Mouse (Mus musculus): ENCODE results near the gene Tas2r103. TPM values are rescaled to one million over a fixed set of nuclear protein-coding genes. Genes with fewer than 3 reads are reported as not detected.

Tas2r103 gene
- total RNA-seq (2017): not detected in 2 replicates

DNA sequence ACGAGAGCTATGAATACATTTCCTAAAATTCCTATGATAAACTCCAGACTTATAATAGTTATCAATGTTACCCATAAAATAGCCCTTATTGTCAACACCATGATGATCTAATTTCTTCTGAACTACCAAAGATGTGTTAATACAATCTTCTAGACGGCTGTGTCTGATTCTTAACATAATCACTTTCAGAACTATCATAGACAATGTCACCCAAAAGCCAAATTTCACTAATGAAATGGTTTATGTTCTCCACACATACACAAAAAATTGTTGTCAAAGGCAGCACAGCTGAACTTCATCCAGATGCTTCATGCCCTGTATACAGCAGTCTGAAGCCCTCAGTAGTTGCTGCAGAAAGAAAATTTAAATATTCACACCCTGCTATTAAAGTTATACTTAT lies at the start of gene Tas2r103:
Tas2r103 (minus strand) TSS at position 101 of the 400 bp plus-strand sequence.
- ATAC-seq (replicated peaks; ENCODE audit: low read depth, poor library complexity, severe bottlenecking): no peak

DNA sequence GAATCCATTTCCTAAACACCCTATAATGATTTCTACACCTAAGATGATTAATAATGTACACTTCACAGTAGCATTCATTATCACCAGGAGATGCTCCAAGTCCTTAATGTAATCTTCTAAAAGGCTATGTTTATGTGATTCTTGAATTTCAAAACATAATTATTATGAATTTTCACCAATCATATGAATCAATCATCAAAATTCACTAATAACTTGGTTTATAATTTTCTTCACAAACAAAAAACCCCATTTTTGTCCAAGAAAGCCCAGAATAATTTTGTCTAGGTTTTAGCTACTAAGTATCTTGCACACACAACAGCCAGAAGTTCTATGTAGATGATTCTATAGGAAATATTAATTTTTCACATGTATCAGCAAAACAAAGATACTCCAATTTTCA lies 18.8 kb upstream of the Tas2r103 start, which contains the start of gene Tas2r140:
Tas2r140 (minus strand) TSS at position 101 of the 400 bp plus-strand sequence.
- ATAC-seq (replicated peaks; ENCODE audit: low read depth, poor library complexity, severe bottlenecking): no peak

Other genes starting within 250 kb of the Tas2r103 start
- gene Tas2r117, start 234.3 kb downstream of the Tas2r103 start, total RNA-seq (2017): not detected in 2 replicates
- gene Tas2r123, start 190.0 kb downstream of the Tas2r103 start, total RNA-seq (2017): not detected in 2 replicates
- not detected in 2 replicates for gene Tas2r116, start 181.7 kb downstream of the Tas2r103 start, total RNA-seq (2017)
- gene Tas2r110, start 169.1 kb downstream of the Tas2r103 start, total RNA-seq (2017): not detected in 2 replicates
- not detected in 2 replicates for gene Tas2r113, start 144.1 kb downstream of the Tas2r103 start, total RNA-seq (2017)
- not detected in 2 replicates for gene Tas2r125, start 127.5 kb downstream of the Tas2r103 start, total RNA-seq (2017)
- gene Tas2r129, start 86.0 kb downstream of the Tas2r103 start, total RNA-seq (2017): not detected in 2 replicates
- gene Tas2r131, start 79.2 kb downstream of the Tas2r103 start, total RNA-seq (2017): not detected in 2 replicates
- not detected in 2 replicates for gene Tas2r109, start 56.1 kb downstream of the Tas2r103 start, total RNA-seq (2017)
- not detected in 2 replicates for gene Tas2r140, start 18.7 kb upstream of the Tas2r103 start, total RNA-seq (2017)
- 122 and 141 TPM in 2 replicates for gene Smim10l1, start 67.8 kb upstream of the Tas2r103 start, total RNA-seq (2017)

All from common myeloid progenitor, adult 5-6 weeks (primary cell).